Mouse (Mus musculus): ENCODE data around the gene Rnaseh2c.

DNA sequence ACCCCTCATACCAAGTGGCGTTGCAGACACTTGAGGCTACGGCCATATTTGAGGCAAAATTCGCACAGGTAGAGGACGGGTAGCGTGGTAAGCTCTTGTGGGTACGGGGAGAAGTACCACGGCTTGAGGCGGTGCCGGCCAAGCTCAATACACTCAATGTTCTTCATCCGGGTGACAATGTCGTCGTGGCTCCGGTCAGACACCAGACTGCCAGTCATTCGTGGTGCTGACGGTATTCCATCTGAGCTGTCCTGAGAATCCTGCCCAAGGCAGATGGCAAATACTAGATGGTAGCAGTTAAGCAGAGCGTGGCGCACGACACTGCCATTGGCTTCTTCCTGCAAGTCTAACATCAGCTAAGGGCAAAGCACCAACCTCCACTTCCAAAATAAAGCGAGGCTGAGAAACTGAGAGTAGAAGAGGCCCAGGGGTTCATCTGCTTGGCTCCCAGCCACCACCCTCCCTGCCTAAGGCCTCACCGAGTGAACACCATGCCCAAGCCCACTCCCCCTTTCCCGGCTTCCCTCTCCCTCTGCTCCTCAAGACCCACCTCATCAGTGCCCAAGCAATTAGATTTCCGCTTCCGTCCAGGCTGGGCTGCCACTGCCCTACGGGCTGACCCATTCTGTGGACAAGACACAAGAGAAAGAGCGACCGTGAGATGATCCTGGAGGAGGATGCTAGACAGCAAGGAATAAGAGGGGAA is 6.2 kb downstream of the Rnaseh2c start:
- no peak for TF ChIP-seq CTCF (IDR thresholded peaks at IDR 0.05; ENCODE audit: low read depth, low read length)
- TF ChIP-seq POLR2A (IDR thresholded peaks at IDR 0.05; ENCODE audit: extremely low read depth, insufficient read depth, low read length), result no peak

Measured in liver, adult 2 months (tissue).